ENCODE assay signal across 10 mouse cellular contexts in the genomic region with DNA sequence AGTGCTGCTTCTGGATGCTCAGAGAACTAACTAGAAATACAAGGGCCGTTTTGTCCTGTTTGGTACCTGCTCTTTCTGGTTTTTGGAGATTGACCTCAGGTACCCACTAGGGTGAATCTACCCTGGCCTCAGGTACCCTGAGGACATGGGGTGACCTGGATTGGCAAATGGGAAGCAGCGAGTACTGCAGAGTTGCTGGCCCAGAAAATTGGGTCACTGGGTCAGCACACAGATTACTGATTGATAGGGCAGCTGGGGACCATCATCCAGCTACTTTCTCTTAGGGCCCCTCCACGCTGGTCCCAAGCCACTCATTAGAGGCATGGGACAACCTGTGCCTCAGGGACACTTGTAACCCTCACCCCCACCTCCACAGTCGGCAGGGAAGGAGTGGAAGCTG. TPM values are rescaled to one million over a fixed set of nuclear protein-coding genes. Genes with fewer than 3 reads are reported as not detected.
DNase-seq lines count a peak whose midpoint lies in the region; ATAC-seq and TF ChIP-seq lines count a peak whose summit lies in the region.
"Had no signal": no experiment of that assay in that cellular context is flagged by ENCODE, and none has a peak within 500 bp of the region (broad histone marks: within the 10 kb centered on the region; RNA-seq: fewer than 3 reads in every experiment).

No protein-coding gene starts in this region.

- no peak for ATAC-seq in megakaryocyte, adult 5-6 weeks (ENCODE audit: poor library complexity, severe bottlenecking)
- ATAC-seq in stomach, postnatal 0 days (ENCODE audit: low FRiP score, low TSS enrichment): no peak

- no peak for TF ChIP-seq CTCF in stomach, postnatal 0 days (IDR thresholded peaks at IDR 0.05; ENCODE audit: low read depth)

- no peak for TF ChIP-seq EP300 in stomach, postnatal 0 days (optimal IDR thresholded peaks at IDR 0.05)

- no peaks in the 10 kb centered on the region for H3K27me3 ChIP-seq in heart, embryonic 10.5 days (ENCODE audit: insufficient read depth, poor library complexity, severe bottlenecking)
- no peaks in the 10 kb centered on the region for H3K27me3 ChIP-seq in megakaryocyte, embryonic 14.5 days (replicated peaks)
- H3K27me3 ChIP-seq in stomach, postnatal 0 days (ENCODE audit: control insufficient read depth, insufficient read depth, low read length): no peaks in the 10 kb centered on the region

- H3K9ac ChIP-seq in stomach, postnatal 0 days (ENCODE audit: low read length): no peak overlapping the region

- DNase-seq in heart, embryonic 10.5 days (ENCODE audit: low spot score): no peak
- no peak for DNase-seq in heart, postnatal 10 days
- DNase-seq in kidney, postnatal 36 days: peak; percentile 70 to 83
- DNase-seq in stomach, postnatal 0 days (ENCODE audit: low spot score): no peak
- no peak for DNase-seq in Muller cell, postnatal 12 days (ENCODE audit: inconsistent ontology term)
- DNase-seq in frontal cortex, postnatal 14 days (ENCODE audit: low spot score in 2 of 2): no peak
- DNase-seq: cerebellum, postnatal 36 days; right cerebral cortex, adult 18-20 months had no signal

- intact Hi-C loops in heart, postnatal 10 days (cut with DNase I): no loop called here

- no peaks in the 10 kb centered on the region for H3K36me3 ChIP-seq in heart, embryonic 10.5 days
- peaks cover 69% of the 10 kb centered on the region for H3K36me3 ChIP-seq in megakaryocyte, embryonic 14.5 days (replicated peaks; ENCODE audit: low read length)
- H3K36me3 ChIP-seq in stomach, postnatal 0 days (ENCODE audit: control insufficient read depth, insufficient read depth, low read length): no peaks in the 10 kb centered on the region

- peak overlapping the region; percentile 53 for H3K27ac ChIP-seq in heart, embryonic 10.5 days
- 0 out of 2 replicates have a peak overlapping the region, but pooled peaks have one; percentile 35 for H3K27ac ChIP-seq in stomach, postnatal 0 days (replicated peaks)

- WGBS in heart, embryonic 10.5 days: 59% methylated on average over 4 of the region's 4 CpGs
- WGBS in stomach, postnatal 0 days: 48% methylated on average over 4 of the region's 4 CpGs

- H3K4me1 ChIP-seq in heart, embryonic 10.5 days: peaks cover 40% of the 10 kb centered on the region
- peaks cover 95% of the 10 kb centered on the region for H3K4me1 ChIP-seq in megakaryocyte, embryonic 14.5 days
- H3K4me1 ChIP-seq in stomach, postnatal 0 days (replicated peaks; ENCODE audit: control insufficient read depth, insufficient read depth): no peaks in the 10 kb centered on the region

- H3K4me3 ChIP-seq in heart, embryonic 10.5 days: 0 out of 2 replicates have a peak overlapping the region, but pooled peaks have one; percentile 1
- peak overlapping the region; percentile 70 for H3K4me3 ChIP-seq in megakaryocyte, embryonic 14.5 days (replicated peaks)
- H3K4me3 ChIP-seq in stomach, postnatal 0 days (ENCODE audit: low read depth, low read length): no peak overlapping the region

- no peak overlapping the region for H3K4me2 ChIP-seq in stomach, postnatal 0 days (replicated peaks; ENCODE audit: low read depth)

- no peaks in the 10 kb centered on the region for H3K9me3 ChIP-seq in heart, embryonic 10.5 days
- no peaks in the 10 kb centered on the region for H3K9me3 ChIP-seq in megakaryocyte, embryonic 14.5 days
- no peaks in the 10 kb centered on the region for H3K9me3 ChIP-seq in stomach, postnatal 0 days (ENCODE audit: control insufficient read depth, low read length)

RNA-seq across cellular contexts. Expression of a gene that starts 34.1 kb away (rescaled TPM):
- 25.8 and 30.6 TPM in 2 replicates for polyA plus RNA-seq in heart, embryonic 10.5 days (2016; fragmentation: Nextera tagmentation; extraction: Ambion mirVana)
- total RNA-seq in heart, postnatal 10 days (2021): 10 to 100 TPM; 16.9 to 18.2 TPM
- polyA plus RNA-seq in megakaryocyte, embryonic 14.5 days (2012; ENCODE audit: insufficient read depth, low replicate concordance): 33.1 and 40.3 TPM in 2 replicates
- total RNA-seq in megakaryocyte, adult 5-6 weeks (2015): 11.5 and 11.9 TPM in 2 replicates
- 7.5 and 14.3 TPM in 2 replicates for total RNA-seq in megakaryocyte, adult 5-6 weeks (2017)
- 19.2 and 20.4 TPM in 2 replicates for polyA plus RNA-seq in stomach, postnatal 0 days (2015; fragmentation: Nextera tagmentation; extraction: Ambion mirVana)

RNA-seq across cellular contexts. Expression of a gene that starts 46.7 kb away (rescaled TPM):
- 0.87 and 1.2 TPM in 2 replicates for polyA plus RNA-seq in heart, embryonic 10.5 days (2016; fragmentation: Nextera tagmentation; extraction: Ambion mirVana)
- total RNA-seq in heart, postnatal 10 days (2021): 10 to 100 TPM; 28.0 to 28.8 TPM
- polyA plus RNA-seq in megakaryocyte, embryonic 14.5 days (2012; ENCODE audit: insufficient read depth, low replicate concordance): 132 and 226 TPM in 2 replicates
- 19.5 and 19.6 TPM in 2 replicates for total RNA-seq in megakaryocyte, adult 5-6 weeks (2015)
- 4.4 and 8.2 TPM in 2 replicates for total RNA-seq in megakaryocyte, adult 5-6 weeks (2017)
- 3.1 and 3.4 TPM in 2 replicates for polyA plus RNA-seq in stomach, postnatal 0 days (2015; fragmentation: Nextera tagmentation; extraction: Ambion mirVana)

RNA-seq across cellular contexts. Expression of a gene that starts 49.0 kb away (rescaled TPM):
- polyA plus RNA-seq in heart, embryonic 10.5 days (2016; fragmentation: Nextera tagmentation; extraction: Ambion mirVana): 345 and 365 TPM in 2 replicates
- 100 to 1,000 TPM; 584 to 595 TPM for total RNA-seq in heart, postnatal 10 days (2021)
- polyA plus RNA-seq in megakaryocyte, embryonic 14.5 days (2012; ENCODE audit: insufficient read depth, low replicate concordance): 4,291 and 7,093 TPM in 2 replicates
- total RNA-seq in megakaryocyte, adult 5-6 weeks (2015): 1,429 and 1,585 TPM in 2 replicates
- 468 and 491 TPM in 2 replicates for total RNA-seq in megakaryocyte, adult 5-6 weeks (2017)
- 491 and 514 TPM in 2 replicates for polyA plus RNA-seq in stomach, postnatal 0 days (2015; fragmentation: Nextera tagmentation; extraction: Ambion mirVana)

Comparison
In these comparisons a context has a peak if more than half of its experiments do, and no peak if none do; other contexts are left out.
1. DNase-seq: peak in kidney, postnatal 36 days (2 of 2); none in heart, embryonic 10.5 days (single experiment), heart, postnatal 10 days (0 of 2), stomach, postnatal 0 days (single experiment), Muller cell, postnatal 12 days (single experiment) and frontal cortex, postnatal 14 days (0 of 2).
2. RNA of a gene that starts 46.7 kb away (polyA plus RNA-seq): 132 to 226 TPM in megakaryocyte, embryonic 14.5 days; 3.1 to 3.4 TPM in stomach, postnatal 0 days and 0.87 to 1.2 TPM in heart, embryonic 10.5 days; every median in the first group is over 10 times any median in the second.